Mouse (Mus musculus) v-Abl transformed pro-B cells (cell line): ENCODE data around the gene Nprl3.
"Not testable (repeated sequence)": the region's sequence is repeated elsewhere in the genome, so short reads cannot be mapped to it uniquely, and the experiment has no call there.

Source experiments
- in situ Hi-C, 2 experiments: fragments of 400-800 bp; cut with MboI; formaldehyde crosslinking; loops; one replicate each; pipeline ENCODE4 v1.15.1; 2025; ENCODE audit not compliant: unreplicated experiment in 2 of 2

Nprl3 gene

DNA sequence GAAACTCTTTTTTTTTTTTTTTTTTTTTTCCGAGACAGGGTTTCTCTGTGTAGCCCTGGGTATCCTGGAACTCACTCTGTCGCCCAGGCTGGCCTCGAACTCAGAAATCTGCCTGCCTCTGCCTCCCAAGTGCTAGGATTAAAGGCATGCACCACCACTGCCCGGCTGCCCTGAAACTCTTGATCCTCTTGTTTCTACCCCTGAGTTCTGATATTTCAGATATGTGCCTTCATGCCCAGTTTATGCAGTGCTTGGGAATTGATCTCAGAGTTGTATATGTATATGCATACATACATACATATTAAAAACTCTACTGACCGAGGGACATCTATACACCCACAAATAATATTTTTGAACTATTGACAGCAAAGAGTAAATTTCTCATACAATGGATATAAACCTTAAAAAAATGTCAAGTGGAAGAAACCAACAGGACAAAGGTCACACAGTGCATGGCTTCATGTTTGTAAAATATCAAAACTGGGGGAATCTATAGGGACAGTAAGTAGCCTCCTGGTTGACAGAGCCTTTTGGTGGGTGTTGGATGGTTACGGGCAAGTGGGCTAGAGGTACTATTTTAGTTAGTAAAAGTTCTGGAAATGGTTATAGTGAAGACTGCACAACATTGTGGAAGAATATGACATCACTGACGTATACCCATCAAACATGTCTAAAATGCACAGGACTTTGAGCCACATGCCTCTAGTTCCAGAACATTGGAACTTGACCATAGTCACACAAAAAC lies 17.7 kb upstream of the Nprl3 start:
- in situ Hi-C loops, result loop anchor here (5.0 kb wide), 1 partner anchor 103 kb away; no protein-coding TSS in a partner anchor

DNA sequence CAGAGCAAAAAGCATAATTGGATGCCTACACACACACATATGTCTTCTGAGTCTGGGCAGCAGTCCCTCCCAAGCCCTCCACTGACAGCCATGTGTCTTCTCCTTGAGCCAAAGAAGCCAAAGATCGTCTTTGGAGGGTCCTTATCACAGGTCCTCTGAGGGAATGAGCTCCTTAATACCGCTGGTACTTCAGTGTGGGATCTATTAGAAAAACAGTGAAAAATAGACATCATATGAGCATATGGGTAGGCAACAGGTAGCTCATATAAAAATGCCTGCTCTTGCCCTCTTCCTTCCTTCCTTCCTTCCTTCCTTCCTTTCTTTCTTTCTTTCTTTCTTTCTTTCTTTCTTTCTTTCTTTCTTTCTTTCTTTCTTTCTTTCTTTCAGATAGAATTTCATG lies 17.1 kb upstream of the Nprl3 start:
- in situ Hi-C loops, result not testable (repeated sequence)

DNA sequence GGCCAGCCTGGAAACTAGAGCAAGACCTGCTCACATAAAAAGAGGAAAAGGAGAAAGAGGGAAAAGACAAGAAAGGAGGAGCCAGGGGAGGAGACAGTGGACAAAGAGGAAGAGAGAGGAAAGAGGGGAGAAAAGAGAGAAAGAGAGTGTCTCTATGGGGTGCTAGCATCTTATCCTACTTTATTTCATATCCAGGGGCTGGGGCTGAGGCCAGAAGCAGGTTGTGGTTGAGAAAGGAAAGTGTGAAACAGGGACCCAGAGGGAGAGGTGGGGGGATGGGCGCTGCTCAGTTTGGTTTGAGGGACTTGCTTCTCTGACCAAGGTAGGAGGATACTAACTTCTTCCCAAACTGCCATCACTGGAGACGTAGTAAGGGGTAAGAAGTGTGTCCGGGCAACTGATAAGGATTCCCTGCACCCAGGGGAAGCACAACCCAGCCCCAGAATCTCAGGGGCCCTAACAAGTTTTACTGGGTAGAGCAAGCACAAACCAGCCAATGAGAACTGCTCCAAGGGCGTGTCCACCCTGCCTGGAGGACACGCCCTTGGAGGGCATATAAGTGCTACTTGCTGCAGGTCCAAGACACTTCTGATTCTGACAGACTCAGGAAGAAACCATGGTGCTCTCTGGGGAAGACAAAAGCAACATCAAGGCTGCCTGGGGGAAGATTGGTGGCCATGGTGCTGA lies 15.7 kb upstream of the Nprl3 start, which contains the start of gene Hba-a1:
TSS of gene Hba-a1 (plus strand) at position 421 of the 687 bp plus-strand sequence.
- in situ Hi-C loops, result not testable (repeated sequence)

DNA sequence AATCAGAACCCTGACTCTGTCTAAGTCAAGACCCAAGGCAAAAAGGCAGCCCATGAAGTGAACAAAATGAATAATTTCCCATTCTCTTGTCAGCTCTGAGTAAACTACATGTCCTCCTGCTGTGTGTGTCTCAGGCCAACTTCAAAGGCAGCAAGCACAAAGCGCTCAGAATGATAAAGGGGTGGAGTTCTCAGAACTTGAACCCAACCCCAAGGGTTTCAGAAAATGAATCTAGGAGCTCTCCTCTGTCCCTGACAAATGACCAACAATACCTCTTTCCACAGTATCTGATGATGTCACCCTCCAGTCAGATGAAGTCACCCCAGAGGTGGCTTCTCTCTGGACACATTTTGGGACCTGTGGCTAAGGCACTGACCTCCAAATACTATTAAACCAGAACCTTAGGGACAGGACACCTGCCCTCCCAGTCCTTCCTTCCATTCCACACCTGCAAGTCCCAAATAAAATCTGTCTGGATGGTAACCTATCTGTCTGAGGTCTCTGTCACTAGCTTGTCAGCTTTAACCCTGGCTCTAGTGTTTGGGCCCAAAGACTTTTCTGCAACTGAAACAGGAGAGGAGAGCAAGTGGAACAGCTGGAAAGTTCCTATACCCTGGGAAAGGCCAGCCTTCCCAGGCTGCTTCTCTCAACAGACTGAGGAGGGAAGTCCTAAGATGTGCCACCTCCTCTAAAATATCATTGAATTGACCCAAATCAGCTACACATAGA lies 14.1 kb upstream of the Nprl3 start:
- in situ Hi-C loops, result no loop called here

DNA sequence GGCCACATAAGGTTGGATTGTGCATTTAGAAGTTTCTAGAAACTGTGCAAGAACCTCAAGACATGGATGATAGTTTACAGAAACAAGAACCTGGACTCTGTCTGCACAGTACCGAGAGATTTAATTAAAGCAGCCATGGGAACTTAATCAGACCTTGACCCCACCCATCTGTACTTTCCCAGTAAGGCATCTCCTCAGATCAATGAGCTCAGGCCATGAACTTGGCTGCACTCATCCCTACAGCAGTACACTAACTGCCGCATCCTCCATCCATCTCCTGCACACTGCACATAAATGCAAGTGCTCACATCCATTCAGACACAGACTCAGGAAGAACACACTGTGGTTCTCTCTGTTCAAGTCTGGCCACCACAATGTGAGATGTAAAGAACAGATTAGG lies 13.1 kb upstream of the Nprl3 start:
- in situ Hi-C loops, result no loop called here

DNA sequence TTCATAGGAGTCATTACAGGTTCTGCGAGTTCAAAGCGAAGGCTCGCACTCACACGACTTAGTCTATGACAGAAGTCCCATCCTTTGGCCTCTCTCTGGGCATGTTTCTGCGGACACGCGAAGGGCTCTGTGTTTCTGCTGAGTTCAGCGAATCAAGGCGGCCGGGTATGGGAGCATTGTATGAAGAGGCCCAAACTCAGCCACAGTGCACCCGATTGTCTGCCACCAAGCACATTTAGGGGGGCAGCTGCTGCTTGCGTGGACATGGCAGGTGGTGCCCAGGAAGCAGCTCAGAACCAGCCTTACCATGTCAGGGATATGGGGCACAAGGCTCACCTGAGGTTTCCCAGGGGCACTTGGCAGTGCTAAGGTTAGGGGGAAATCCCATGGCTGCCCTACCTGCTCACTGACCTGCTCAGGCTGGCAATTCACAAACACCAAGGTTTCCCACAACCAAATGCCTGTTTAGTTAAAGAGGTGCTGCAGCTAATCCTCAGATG lies 11.0 kb upstream of the Nprl3 start:
- in situ Hi-C loops, result no loop called here

DNA sequence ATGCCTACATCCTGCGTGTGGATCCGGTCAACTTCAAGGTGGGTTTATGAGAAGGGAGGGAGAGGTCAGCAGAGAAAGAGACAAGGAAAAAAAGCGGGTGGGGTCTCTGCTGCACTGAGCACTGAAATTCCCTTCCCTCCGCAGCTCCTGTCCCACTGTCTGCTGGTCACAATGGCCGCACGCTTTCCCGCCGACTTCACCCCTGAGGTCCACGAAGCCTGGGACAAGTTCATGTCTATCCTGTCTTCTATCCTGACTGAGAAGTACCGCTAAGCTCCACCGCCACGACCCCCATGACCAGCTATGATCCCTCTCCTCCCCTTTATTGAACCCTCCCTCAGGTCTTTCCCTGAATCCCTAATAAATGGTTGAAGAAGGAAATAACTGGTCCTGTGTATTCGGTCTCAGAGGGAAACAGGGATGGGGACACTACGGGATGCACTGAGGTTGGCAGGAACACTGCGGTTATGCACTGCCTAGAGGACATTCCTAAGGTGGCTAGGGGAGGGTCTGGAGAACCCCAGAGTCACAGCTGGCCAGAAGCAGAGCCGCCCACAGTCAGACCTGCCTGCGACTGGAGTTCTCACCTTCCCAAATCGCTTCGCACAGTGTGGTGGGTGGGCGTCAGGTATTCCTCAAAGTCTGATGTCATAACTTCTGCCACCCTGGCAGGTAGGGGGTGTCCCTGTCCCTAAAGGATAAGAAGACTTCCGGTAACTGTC lies 10.4 kb upstream of the Nprl3 start:
- in situ Hi-C loops, result no loop called here

DNA sequence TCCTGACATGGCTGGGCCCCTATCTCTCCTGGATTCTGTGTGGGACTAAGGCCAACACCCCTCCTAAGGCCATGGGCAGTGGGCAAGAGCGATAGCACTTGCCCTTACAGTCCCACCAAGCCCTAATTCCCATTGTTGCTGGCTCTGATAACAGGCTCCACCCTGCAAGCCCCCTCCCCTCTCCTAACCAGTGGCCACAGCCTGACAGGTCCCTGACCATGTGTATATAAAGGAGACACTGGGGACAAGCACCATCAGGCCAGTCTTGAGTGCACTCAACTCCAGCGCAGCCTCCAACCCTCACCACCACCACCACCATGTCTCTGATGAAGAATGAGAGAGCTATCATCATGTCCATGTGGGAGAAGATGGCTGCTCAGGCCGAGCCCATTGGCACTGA lies 8.8 kb upstream of the Nprl3 start, which contains the start of gene Hba-x:
TSS of gene Hba-x (plus strand) at position 54 of the 400 bp plus-strand sequence.
- in situ Hi-C loops, result no loop called here

DNA sequence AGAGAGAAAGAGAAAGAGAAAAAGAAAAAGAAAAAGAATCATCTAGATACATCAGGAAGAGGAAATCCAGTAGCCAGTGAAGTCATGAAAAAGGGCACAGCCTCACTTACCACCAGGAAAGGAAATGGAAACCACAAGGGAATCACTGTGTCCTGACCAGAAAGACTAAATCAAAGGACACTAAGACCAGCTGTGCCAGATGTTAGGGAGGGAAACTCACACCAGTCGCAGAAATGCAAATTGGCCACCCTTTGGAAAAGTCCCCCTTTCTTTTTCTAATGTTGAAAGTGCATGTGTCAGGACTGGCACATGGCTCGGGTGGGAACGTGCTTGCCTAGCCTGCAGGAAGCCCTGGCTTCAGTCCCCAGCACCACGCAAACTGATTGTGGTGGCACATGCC lies 3.7 kb upstream of the Nprl3 start:
- in situ Hi-C loops, result no loop called here

DNA sequence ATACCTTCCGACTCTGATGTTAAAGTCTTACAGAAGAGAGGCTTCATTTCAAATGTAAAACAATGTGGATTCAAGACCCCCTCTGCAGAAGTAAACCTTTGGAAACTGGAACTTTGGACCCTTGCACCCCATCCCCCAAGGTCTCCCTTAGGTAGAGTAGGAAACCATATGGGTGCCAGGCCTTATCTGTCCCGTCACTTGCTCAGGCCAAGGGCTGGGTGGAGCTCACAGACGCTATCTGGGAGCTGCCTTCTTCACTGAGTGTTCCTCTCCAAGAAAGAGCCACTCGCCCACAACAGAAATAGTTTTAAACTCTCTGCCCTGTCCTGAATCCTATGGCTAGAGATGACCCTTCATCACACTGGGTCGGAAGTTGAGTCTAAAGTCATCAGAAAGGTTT lies 1.4 kb upstream of the Nprl3 start:
- in situ Hi-C loops, result no loop called here

DNA sequence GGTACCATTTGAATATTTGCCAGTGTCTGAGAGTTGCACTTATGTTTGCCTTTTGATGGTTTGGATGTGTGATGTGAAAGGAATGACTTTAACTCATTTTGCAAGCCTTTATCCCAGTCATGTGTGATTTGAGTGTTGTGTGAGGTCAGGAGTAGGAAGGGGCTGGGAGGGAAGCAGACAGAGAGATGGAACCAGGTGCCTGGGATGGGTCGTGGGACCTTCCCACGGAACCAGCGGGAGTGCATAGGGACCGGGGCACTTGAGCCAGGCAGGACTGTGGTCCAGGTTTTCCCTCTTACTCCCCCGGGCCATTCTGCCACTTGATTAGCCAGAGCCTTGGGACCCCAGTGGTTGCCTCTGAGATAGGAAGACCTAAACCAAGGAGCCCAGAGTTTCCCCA lies 457 bp upstream of the Nprl3 start:
- in situ Hi-C loops, result no loop called here

DNA sequence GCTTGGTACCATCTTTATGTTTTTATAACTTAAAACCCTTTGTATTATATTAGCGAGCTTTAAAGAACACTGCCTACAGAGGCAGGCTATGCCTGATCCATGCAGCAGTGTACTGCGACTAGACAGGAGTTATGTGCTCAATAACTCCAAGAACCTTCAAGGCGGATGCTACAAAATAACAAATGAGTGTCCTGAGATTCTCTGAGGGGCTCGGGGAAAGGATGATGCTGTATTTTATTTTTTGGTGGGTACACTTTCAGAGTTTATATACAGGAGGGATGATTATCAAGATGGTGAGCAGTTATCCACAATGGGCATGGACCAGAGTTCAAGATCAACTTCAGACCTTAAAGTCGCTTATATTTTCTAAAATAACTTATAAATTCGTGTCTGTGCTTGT lies 731 bp downstream of the Nprl3 start:
- in situ Hi-C loops, result no loop called here

DNA sequence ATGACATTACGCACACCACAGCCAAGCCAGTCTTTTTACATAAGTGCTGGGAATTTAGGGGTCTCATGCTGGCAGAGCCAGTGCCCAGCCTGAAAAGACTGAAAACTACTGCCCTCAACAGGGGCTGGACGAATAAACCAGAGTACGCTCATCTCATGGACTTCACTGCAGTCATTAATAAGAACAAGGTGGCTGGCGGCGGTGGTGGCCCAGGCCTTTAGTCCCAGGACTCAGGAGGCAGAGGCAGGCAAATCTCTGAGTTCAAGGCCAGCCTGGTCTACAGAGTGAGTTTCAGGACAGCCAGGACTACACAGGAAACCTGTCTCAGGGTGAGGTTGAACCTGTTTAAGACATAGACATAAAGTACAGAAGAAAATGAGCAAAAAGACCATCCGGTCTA lies 1.3 kb downstream of the Nprl3 start:
- in situ Hi-C loops, result no loop called here

DNA sequence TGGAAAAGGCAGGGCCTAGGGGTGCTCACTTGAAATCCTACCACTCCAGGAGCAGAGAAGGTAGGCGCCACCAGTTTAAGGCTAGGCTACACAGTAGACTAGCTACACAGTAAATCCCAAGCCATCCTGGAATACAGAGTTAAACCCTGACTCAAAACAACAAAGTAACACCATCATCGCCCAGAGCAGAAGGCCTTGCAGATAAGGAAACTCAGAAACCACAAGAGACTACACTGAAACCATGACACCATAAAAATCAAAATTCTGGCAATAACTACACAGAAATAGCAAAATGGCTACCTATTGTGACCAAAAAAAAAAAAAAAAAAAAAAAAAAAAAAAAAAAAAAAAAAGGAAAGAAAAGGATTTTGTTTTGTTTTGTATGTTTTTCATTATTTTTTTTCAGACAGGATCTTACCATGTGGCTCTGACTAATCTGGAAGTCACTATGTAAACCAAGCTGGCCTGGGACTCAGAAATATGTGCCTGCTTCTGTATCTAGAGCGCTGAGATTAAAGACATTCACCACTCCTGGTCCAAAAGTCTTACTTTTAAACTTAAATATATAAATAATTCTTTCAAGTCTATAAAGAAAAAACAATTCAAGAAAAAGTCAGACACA lies 2.3 kb downstream of the Nprl3 start:
- in situ Hi-C loops, result no loop called here

DNA sequence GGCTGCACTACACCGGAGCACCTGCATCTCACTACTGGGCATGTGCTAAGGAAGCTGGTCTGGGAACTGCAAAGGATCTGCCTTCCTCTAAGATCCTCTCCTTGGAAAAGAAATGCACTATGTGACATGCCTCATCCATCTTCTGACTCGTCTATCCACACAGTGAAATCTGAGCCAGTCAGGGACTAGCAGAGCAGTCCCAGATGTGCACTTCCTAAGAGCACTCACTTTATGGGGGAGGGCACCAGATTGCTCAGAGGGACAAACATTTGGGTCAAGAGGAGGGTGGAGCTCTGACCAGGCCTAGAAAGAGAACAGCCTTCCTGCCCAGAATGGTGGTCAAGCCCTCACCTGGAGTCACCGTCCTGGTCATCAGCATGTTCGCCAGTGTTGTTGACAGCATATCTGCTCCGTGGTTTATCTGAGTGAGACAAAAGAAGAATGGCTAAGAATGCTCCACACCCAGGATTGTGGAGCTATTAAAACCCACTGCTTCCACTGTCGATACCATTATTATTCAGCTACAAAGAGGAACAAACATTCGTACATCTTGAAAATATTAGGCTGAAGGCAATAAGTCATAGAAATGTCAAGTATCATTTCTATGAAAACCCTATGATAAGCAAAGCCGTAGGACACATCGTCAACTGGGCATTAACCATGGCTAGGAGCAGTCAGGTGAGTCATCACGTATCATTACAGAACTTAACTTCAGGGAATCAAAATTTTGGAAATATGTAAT lies 4.7 kb downstream of the Nprl3 start:
- in situ Hi-C loops, result no loop called here

DNA sequence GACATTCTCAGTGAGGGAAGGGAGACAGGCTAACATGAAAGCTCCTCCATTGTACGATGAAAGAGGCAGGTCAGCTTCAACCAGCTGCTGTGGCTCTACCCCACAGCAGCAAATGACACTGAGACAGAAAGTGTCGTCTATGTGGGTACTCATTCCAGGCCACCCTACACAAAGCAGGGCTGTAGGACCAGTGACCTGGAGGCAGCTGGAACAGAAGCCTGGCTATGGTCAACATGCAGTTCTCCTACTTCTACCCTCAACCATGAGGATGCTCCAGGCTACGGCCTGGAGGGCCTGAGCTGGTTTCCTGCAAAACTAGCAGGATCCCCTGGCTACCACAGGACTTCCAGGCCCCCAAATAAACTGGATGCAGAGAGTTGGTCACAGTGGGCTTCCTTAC lies 10.9 kb downstream of the Nprl3 start:
- in situ Hi-C loops, result no loop called here

DNA sequence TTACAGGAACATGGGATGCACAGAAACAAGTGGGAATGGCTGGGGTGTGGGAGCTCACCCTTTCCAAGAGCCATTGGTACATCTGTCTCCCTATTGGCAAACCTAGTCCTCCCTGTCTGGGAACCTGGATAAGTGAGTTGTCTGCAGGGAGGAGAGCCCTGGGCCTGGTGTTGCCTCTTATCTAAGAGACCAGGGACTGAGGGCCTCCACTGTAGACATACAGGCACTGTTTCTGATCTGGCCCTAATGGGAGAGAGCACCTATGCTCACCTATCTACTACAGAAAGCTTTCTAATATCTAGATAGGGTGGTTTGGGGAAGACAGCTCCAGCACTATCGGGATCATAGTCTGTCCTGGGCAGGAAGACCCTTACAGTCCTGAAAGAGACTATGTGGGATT lies 11.4 kb downstream of the Nprl3 start:
- in situ Hi-C loops, result no loop called here

DNA sequence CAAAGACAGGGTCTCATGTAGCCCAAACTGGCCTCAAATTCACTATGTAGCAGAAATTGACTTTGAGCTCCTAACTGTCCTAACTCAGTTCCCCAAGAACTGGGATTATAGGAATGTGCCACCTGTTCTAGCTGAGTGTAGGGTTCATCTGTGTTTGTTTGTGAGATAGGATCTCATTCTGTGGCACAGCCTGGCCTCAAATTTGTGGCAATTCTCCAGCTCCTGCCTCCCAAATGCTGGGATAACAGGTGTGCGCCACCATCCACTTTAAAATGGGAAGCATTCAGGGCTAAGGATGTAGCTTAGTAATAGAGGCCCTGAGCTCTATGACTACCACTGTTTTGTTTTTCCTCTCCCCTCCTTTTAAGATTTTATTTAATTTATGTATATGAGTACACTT lies 14.4 kb downstream of the Nprl3 start:
- in situ Hi-C loops, result loop anchor here in 1 of 2 experiments (5.0 kb wide), 1 partner anchor 41 kb away; no protein-coding TSS in a partner anchor
